In the genomic region with DNA sequence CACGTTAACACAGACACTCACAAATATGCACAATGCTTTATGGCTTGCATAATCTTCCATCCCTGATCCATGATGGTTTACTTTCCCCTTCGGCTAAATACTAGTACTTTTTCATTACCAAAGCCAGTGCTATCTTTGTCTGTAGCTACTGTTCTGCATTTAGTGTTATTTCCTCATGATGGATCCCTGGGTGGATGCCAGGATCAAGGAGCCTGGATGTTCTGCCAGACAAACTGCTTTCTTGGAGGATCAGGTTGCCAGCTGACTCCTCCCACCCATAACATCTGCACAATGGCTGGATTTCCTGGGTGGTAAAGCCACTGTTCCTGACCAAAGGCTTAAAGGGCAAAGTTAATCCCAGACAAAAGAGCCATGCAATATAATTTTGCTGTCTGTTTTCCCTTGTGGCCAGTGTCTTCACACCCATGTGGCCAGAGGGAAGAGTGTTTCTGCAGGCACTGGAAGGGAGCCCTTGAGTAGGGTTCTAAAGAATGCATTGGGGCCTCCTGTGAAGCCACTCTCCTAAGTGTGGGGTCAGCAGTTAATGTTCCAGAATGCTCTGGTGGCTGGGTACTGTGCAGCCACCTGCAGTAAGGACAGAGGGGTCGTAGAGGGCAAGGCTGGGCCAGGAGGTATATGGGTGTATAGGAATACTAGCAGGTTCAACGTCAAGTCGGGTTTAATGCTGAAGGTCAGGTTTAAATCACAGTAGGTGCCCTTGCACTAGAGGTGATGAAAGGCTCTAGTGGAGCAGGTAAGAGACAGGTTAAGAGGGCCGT, we compare ENCODE assay signal across 16 mouse cellular contexts. TPM values are rescaled to one million over a fixed set of nuclear protein-coding genes. Genes with fewer than 3 reads are reported as not detected.
DNase-seq lines count a peak whose midpoint lies in the region; ATAC-seq and TF ChIP-seq lines count a peak whose summit lies in the region.
"Had no signal": no experiment of that assay in that cellular context is flagged by ENCODE, and none has a peak within 500 bp of the region (broad histone marks: within the 10 kb centered on the region; RNA-seq: fewer than 3 reads in every experiment).

No protein-coding gene starts in this region.

- TF ChIP-seq EP300 in lung, postnatal 0 days (IDR thresholded peaks at IDR 0.05): no peak

- H3K4me1 ChIP-seq in lung, embryonic 14.5 days (ENCODE audit: insufficient read depth): 0 out of 2 replicates have a peak, but pooled peaks cover 4% of the 10 kb centered on the region
- no peaks in the 10 kb centered on the region for H3K4me1 ChIP-seq in lung, postnatal 0 days (ENCODE audit: insufficient read depth, low read depth, low read length)
- peaks cover 11% of the 10 kb centered on the region; the same call in 1 of the 2 replicates for H3K4me1 ChIP-seq in limb, embryonic 10.5 days

- no peak overlapping the region for H3K4me3 ChIP-seq in gastrocnemius, adult 2 months
- no peak overlapping the region for H3K4me3 ChIP-seq in lung, embryonic 14.5 days (ENCODE audit: low read depth, low read length)
- H3K4me3 ChIP-seq in lung, postnatal 0 days (ENCODE audit: low read depth, low read length): no peak overlapping the region
- no peak overlapping the region for H3K4me3 ChIP-seq in limb, embryonic 10.5 days
- H3K4me3 ChIP-seq: embryonic facial prominence, embryonic 13.5 days; heart, embryonic 13.5 days; hindbrain, embryonic 12.5 days had no signal

- intact Hi-C loops in gastrocnemius, adult 2 months (cut with DNase I): no loop called here

- WGBS in lung, embryonic 14.5 days: 61% methylated on average over 6 of the region's 6 CpGs
- 64% methylated on average over 6 of the region's 6 CpGs for WGBS in lung, postnatal 0 days
- 46% methylated on average over 6 of the region's 6 CpGs for WGBS in large intestine, adult 2 months
- WGBS in limb, embryonic 10.5 days: 80% methylated on average over 6 of the region's 6 CpGs

- H3K36me3 ChIP-seq in lung, embryonic 14.5 days (ENCODE audit: insufficient read depth): no peaks in the 10 kb centered on the region
- H3K36me3 ChIP-seq in lung, postnatal 0 days (ENCODE audit: insufficient read depth, low read length): no peaks in the 10 kb centered on the region
- H3K36me3 ChIP-seq in limb, embryonic 10.5 days: no peaks in the 10 kb centered on the region
- H3K36me3 ChIP-seq: embryonic facial prominence, embryonic 13.5 days; heart, embryonic 13.5 days; hindbrain, embryonic 12.5 days had no signal

- no peaks in the 10 kb centered on the region for H3K9me3 ChIP-seq in lung, embryonic 14.5 days (ENCODE audit: low read depth, low read length)
- no peaks in the 10 kb centered on the region for H3K9me3 ChIP-seq in lung, postnatal 0 days (ENCODE audit: low read length)
- no peaks in the 10 kb centered on the region for H3K9me3 ChIP-seq in limb, embryonic 10.5 days (replicated peaks)
- H3K9me3 ChIP-seq: embryonic facial prominence, embryonic 13.5 days; heart, embryonic 13.5 days; hindbrain, embryonic 12.5 days had no signal

- H3K27me3 ChIP-seq in lung, embryonic 14.5 days (ENCODE audit: insufficient read depth, low read length): no peaks in the 10 kb centered on the region
- no peaks in the 10 kb centered on the region for H3K27me3 ChIP-seq in lung, postnatal 0 days (replicated peaks; ENCODE audit: insufficient read depth, low read length)
- no peaks in the 10 kb centered on the region for H3K27me3 ChIP-seq in limb, embryonic 10.5 days (ENCODE audit: low read depth, poor library complexity, severe bottlenecking)
- H3K27me3 ChIP-seq: embryonic facial prominence, embryonic 13.5 days; hindbrain, embryonic 12.5 days had no signal

- ATAC-seq in lung, embryonic 14.5 days (ENCODE audit: insufficient read depth): peak; percentile 30; the same call in 1 of the 2 replicates
- no peak for ATAC-seq in lung, postnatal 0 days
- ATAC-seq: Patski had no signal

- H3K4me2 ChIP-seq in lung, embryonic 14.5 days: no peak overlapping the region
- H3K4me2 ChIP-seq in lung, postnatal 0 days (replicated peaks; ENCODE audit: low read depth, low read length): no peak overlapping the region
- H3K4me2 ChIP-seq: embryonic facial prominence, embryonic 13.5 days; heart, embryonic 13.5 days; hindbrain, embryonic 12.5 days had no signal

- no peak overlapping the region for H3K27ac ChIP-seq in gastrocnemius, adult 2 months
- H3K27ac ChIP-seq in lung, embryonic 14.5 days (ENCODE audit: low read depth): no peak overlapping the region
- H3K27ac ChIP-seq in lung, postnatal 0 days (ENCODE audit: low read length): no peak overlapping the region
- H3K27ac ChIP-seq in limb, embryonic 10.5 days: no peak overlapping the region
- H3K27ac ChIP-seq: embryonic facial prominence, embryonic 13.5 days; heart, embryonic 13.5 days; hindbrain, embryonic 12.5 days had no signal

- no peak for TF ChIP-seq CTCF in gastrocnemius, adult 2 months (IDR thresholded peaks at IDR 0.05)
- TF ChIP-seq CTCF in lung, embryonic 14.5 days (IDR thresholded peaks at IDR 0.05; ENCODE audit: low read depth): no peak
- TF ChIP-seq CTCF in lung, postnatal 0 days (IDR thresholded peaks at IDR 0.05): no peak

- DNase-seq in gastrocnemius, adult 2 months: peak; percentile 40
- DNase-seq in gastrocnemius, postnatal 25 days: no peak
- DNase-seq in lung, embryonic 14.5 days: no peak
- DNase-seq in lung, postnatal 0 days (ENCODE audit: low spot score): no peak
- DNase-seq in NIH3T3 (ENCODE audit: low read depth): peak; percentile 32
- peak; percentile 48 for DNase-seq in large intestine, adult 2 months (ENCODE audit: low read depth, low spot score)
- no peak for DNase-seq in adrenal gland, adult 2 months
- no peak for DNase-seq in limb, embryonic 10.5 days (ENCODE audit: low spot score)
- DNase-seq: cerebellum, adult 2 months; liver had no signal

- H3K9ac ChIP-seq in lung, embryonic 14.5 days: no peak overlapping the region
- no peak overlapping the region for H3K9ac ChIP-seq in lung, postnatal 0 days (replicated peaks; ENCODE audit: low read depth)
- H3K9ac ChIP-seq: embryonic facial prominence, embryonic 13.5 days; heart, embryonic 13.5 days; hindbrain, embryonic 12.5 days had no signal

RNA-seq across cellular contexts. Expression of a gene that starts 15.7 kb away (rescaled TPM):
- 10 to 100 TPM; 31.7 to 35.9 TPM for total RNA-seq in gastrocnemius, adult 2 months (2021)
- total RNA-seq in gastrocnemius, postnatal 25 days (2021): 10 to 100 TPM; 19.2 to 26.2 TPM
- 0.36 and 0.65 TPM in 2 replicates for polyA plus RNA-seq in lung, embryonic 14.5 days (2014; fragmentation: Nextera tagmentation; extraction: Ambion mirVana)
- 0.17 and 0.18 TPM in 2 replicates for polyA plus RNA-seq in lung, postnatal 0 days (2015; fragmentation: Nextera tagmentation; extraction: Ambion mirVana)
- polyA plus RNA-seq in large intestine, adult 2 months (2012; rRNA removed): 12.5 and 14.0 TPM in 2 replicates
- 10 to 100 TPM; 11.5 to 19.6 TPM for total RNA-seq in adrenal gland, adult 2 months (2021)
- polyA plus RNA-seq in adrenal gland, adult 2 months (2012; rRNA removed): 5.2 and 10.2 TPM in 2 replicates
- 0.14 and 0.30 TPM in 2 replicates for polyA plus RNA-seq in limb, embryonic 10.5 days (2016; fragmentation: Nextera tagmentation; extraction: Ambion mirVana)
- total RNA-seq: megakaryocyte progenitor cell, adult 5-6 weeks had no signal

RNA-seq across cellular contexts. Expression of a gene that starts 44.3 kb away (rescaled TPM):
- total RNA-seq in gastrocnemius, adult 2 months (2021): under 1 TPM; 0.56 to 0.75 TPM
- under 1 TPM; 0.56 to 0.77 TPM for total RNA-seq in gastrocnemius, postnatal 25 days (2021)
- polyA plus RNA-seq in lung, embryonic 14.5 days (2014; fragmentation: Nextera tagmentation; extraction: Ambion mirVana): 0.86 and 0.88 TPM in 2 replicates
- 1.6 and 2.5 TPM in 2 replicates for polyA plus RNA-seq in lung, postnatal 0 days (2015; fragmentation: Nextera tagmentation; extraction: Ambion mirVana)
- 157 and 170 TPM in 2 replicates for polyA plus RNA-seq in large intestine, adult 2 months (2012; rRNA removed)
- 1 to 10 TPM in 1 of 2 experiments, under 1 TPM in 1; 0.81 to 1.2 TPM for total RNA-seq in adrenal gland, adult 2 months (2021)
- polyA plus RNA-seq in adrenal gland, adult 2 months (2012; rRNA removed): 0.47 and 0.57 TPM in 2 replicates
- polyA plus RNA-seq in limb, embryonic 10.5 days (2016; fragmentation: Nextera tagmentation; extraction: Ambion mirVana): 0.55 and 0.73 TPM in 2 replicates

RNA-seq across cellular contexts. Expression of a gene that starts 51.6 kb away (rescaled TPM):
- not detected for total RNA-seq in gastrocnemius, adult 2 months (2021)
- total RNA-seq in gastrocnemius, postnatal 25 days (2021): not detected
- not detected in 2 replicates for polyA plus RNA-seq in lung, embryonic 14.5 days (2014; fragmentation: Nextera tagmentation; extraction: Ambion mirVana)
- polyA plus RNA-seq in lung, postnatal 0 days (2015; fragmentation: Nextera tagmentation; extraction: Ambion mirVana): not detected in 2 replicates
- not detected in 2 replicates for polyA plus RNA-seq in large intestine, adult 2 months (2012; rRNA removed)
- not detected for total RNA-seq in adrenal gland, adult 2 months (2021)
- not detected in 2 replicates for polyA plus RNA-seq in adrenal gland, adult 2 months (2012; rRNA removed)
- polyA plus RNA-seq in limb, embryonic 10.5 days (2016; fragmentation: Nextera tagmentation; extraction: Ambion mirVana): not detected in 2 replicates
- total RNA-seq: adrenal gland, postnatal 4 days; megakaryocyte progenitor cell, adult 5-6 weeks had no signal
- polyA plus RNA-seq: embryonic facial prominence, embryonic 13.5 days; heart, embryonic 13.5 days; hindbrain, embryonic 12.5 days; Patski had no signal

Comparison
In these comparisons a context has a peak if more than half of its experiments do, and no peak if none do; other contexts are left out.
1. DNase-seq: peak in gastrocnemius, adult 2 months (single experiment), NIH3T3 (single experiment) and large intestine, adult 2 months (single experiment); none in gastrocnemius, postnatal 25 days (single experiment), lung, embryonic 14.5 days (single experiment), lung, postnatal 0 days (single experiment), adrenal gland, adult 2 months (single experiment) and limb, embryonic 10.5 days (single experiment).
2. RNA of a gene that starts 44.3 kb away (polyA plus RNA-seq): 157 to 170 TPM in large intestine, adult 2 months; 1.6 to 2.5 TPM in lung, postnatal 0 days, 0.86 to 0.88 TPM in lung, embryonic 14.5 days, 0.55 to 0.73 TPM in limb, embryonic 10.5 days and 0.47 to 0.57 TPM in adrenal gland, adult 2 months; every median in the first group is over 10 times any median in the second.